Mouse (Mus musculus): Measurements from ENCODE around the gene Tmem104. TPM values are rescaled to one million over a fixed set of nuclear protein-coding genes. Genes with fewer than 3 reads are reported as not detected.

Gene Tmem104
- total and polyA plus RNA-seq, 3 experiments: 23.7 to 34.7 (median 27.9) TPM

- no peak for DNase-seq
Measured at GRCm38 (mm10) chr11:115166776-115167175, 20.5 kb upstream of the Tmem104 start.

- no peak for DNase-seq
Measured at GRCm38 (mm10) chr11:115167631-115168249, 19.5 kb upstream of the Tmem104 start.

DNA sequence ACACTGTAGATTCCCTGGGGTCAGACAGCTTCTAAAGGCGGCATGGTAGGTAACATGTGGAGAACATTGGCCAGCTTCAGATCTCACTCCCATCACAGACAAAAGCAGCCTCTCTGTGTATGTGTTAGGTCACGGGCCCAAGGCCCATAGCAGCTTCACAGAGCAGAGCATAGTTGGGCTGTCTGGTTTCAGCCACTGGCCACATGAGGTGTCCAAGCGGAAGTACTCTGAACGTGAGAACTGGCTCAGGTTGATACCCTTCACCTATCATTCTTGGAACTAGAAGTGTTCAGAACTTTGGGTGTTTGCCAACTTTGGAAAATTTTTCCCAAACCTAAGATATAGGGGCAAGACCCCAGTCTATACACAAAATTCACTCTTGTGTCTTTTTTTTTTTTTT, 17.9 kb upstream of the Tmem104 start:
- DNase-seq: no peak

DNA sequence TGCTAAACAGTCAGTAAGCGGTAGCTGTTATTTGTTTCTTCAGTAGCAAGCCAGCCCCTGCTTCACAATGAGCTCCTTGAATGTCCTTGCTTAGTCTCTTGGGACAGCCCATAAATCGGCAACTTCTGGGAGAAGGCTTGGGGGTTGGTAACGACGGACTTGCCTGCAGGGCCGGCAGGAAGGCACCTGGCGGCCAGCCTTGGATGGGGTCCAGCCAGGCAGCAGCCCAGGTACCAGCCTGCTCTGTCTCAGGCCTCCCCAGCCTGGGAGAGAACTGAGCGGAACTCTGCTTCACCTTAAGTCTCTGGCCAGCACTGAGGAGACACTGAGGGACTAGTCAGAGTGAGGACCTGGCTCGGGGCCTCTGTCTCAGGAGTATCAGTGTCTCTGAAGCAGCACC, 16.2 kb upstream of the Tmem104 start:
- no peak for DNase-seq

DNA sequence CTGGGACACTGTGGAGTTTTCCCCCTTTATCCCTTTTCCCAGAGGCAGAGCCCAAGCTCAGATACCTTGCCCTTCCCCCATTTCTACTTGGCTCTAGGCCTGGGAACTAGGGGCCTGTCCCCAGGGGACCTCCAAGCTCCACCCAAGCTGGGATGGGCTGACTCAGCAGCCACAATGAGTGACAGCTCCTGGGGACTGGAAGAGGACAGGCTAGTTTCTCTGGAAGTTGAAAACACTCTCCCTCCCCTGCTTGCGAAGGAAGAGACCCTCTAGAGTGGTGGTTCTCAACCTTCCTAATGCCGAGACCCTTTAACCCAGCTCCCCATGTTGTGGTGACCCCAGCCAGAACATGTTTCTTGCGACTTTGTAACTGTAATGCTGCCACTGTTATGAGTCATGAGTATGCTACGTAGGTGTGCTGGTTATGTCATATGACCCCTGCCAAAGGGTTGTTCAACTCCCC, 14.4 kb upstream of the Tmem104 start:
- peak; percentile 58 for DNase-seq

GRCm38 (mm10) chr11:115173549-115174339, 13.5 kb upstream of the Tmem104 start:
- no peak for DNase-seq

DNA sequence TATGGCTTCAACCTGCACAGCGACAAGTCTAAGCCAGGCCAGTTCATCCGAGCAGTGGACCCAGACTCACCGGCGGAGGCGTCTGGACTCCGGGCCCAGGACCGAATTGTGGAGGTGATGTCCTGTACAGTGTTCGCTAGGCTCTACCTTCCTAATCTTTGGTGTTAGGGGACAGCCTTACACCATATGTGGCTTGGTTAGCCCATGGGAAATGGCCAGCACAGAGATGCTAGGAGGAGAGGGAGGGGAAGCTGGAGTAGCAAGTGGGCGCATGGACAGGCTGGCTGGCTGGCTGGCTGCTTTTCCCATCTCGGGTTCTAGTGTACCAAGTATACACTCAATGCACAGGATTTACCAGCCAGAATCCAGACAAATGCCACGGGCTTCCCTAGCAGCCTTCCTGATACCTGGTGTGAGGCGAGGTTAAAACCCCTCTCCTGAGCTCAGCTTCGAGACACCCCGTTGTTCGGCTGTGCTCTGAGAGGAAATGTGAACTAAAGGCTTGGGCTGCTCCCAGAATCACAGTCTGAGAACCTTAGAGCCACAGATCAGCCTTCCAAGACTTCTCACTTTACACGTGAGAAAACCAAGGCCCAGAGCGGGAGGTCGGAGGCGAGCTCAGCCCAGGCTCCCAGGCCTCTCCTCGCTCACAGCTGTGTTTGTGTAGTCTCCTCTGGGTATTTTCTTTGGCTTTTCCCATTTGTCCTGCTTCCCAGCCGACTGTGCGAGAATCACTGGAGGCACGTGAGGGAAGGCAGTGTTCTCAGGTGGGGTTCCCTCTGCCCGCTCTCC, 10.7 kb upstream of the Tmem104 start:
- DNase-seq: no peak

DNA sequence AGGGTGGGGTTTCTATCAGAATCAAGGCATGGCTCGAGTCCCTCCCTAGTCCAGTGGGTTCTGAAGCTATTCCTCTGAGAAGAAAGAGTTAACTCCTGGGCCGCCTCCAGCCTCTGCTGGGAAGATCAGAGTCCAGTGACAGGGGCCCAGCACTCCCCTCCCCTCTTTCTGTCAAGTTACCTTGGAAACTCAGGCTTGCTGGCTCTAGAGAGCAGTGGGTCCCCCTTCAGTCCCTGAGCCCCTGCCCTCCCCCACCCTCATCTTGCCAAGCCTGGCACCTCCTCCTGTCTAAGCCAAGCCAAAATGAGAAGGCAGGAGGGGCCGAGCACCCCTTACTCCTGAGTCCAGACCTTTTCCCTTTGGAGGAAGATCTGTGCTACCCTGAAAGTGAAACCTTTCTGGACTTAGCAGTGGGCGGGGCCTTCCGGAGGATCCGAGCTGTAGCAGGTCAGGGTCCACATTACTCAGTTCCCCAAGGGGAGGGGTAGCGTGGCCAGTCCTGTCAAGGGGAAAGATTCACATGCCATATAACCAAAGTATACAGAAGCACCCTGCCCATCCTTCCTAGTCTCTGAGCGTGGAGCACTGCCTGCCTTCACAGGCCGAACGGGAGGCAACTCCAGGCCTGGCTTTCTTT, 9.6 kb upstream of the Tmem104 start:
- DNase-seq: peak; percentile 72

DNA sequence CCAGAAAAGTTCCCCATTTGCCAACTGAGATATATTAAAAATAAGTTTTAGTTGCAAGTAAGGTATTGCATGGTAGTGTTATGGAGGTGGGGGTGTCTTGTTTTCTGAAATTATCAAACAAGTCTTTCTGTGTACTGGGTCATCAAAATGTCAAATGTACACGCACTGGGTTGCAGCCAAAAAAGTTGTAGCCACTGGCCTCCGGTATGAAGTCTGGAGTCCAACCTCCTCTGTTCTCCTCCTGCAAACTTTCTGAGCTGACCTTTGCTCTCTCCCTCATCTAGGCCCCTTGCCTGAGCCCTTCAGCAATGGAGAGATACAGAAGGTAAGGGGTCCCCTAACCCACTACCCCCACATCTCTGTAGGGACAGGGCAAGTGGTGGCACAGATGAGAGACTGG, 8.5 kb upstream of the Tmem104 start:
- no peak for DNase-seq

- DNase-seq: no peak
Measured at GRCm38 (mm10) chr11:115179191-115179590, 8.1 kb upstream of the Tmem104 start.

GRCm38 (mm10) chr11:115179881-115180280, 7.4 kb upstream of the Tmem104 start:
- DNase-seq: peak; percentile 62

GRCm38 (mm10) chr11:115181913-115182638, 5.2 kb upstream of the Tmem104 start:
- peak; percentile 83 for DNase-seq

- DNase-seq: no peak
Measured at GRCm38 (mm10) chr11:115184973-115185372, 2.3 kb upstream of the Tmem104 start.

GRCm38 (mm10) chr11:115187693-115188092, 406 bp downstream of the Tmem104 start, which contains the start of gene Nat9:
TSS of gene Nat9 (minus strand) at chr11:115187859.
- no peak for DNase-seq

DNA sequence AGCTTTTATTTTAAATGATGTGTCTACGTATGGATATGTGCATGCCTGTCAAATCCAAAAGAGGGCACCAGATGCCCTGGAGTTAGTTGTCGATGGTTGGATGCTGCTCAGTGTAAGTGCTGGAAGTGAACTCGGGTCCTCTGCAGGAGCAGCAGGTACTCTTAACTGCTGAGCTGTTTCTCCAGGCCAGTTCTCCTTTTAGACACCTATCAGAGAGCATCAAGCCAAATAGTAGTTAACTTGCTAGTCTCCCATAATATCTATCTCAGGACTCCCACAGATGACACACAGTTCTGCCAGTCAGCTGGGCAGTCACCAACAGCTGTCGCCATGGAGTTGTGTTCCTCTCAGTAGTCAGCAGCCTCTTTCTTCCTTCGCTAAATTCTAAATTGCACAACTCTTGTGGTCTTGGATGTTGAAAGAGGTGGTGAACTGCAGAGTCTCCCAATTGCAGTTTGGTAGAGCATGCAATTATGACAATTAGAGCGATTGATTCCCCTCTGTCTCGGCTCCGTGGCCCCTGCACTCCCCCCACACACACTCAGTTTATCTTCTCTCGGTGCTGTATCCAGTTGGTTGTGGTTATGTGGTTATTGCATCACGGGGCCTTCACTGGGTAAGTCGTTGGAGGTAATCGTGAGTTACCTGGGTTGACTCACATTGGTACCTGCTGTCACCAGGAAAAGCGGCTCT, 1.4 kb downstream of the Tmem104 start:
- DNase-seq: no peak

DNA sequence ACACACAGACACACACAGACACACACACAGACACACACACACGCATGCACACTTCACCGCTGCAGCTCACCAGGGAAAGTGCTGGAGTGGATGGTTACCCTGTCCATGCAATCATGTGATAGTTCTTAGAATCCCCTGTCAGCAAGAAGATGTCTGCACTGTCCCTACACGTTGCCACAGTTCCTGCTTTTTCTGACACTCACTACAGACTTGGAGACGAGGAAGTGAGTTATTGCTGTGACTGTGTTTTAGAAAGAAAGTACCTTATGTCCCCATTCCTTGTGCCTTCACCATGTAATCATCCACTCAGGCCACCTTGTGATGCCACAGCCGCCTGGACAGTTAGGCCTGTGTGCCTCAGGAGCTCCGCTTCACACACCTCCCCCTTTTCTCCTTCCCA, 2.0 kb downstream of the Tmem104 start:
- DNase-seq: no peak

- peak; percentile 60 for DNase-seq
Measured at GRCm38 (mm10) chr11:115192180-115192579, 4.9 kb downstream of the Tmem104 start.

- no peak for DNase-seq
Measured at GRCm38 (mm10) chr11:115194693-115195092, 7.4 kb downstream of the Tmem104 start.

- no peak for DNase-seq
Measured at GRCm38 (mm10) chr11:115195933-115196332, 8.6 kb downstream of the Tmem104 start.

- no peak for DNase-seq
Measured at GRCm38 (mm10) chr11:115197558-115197957, 10.3 kb downstream of the Tmem104 start.

DNA sequence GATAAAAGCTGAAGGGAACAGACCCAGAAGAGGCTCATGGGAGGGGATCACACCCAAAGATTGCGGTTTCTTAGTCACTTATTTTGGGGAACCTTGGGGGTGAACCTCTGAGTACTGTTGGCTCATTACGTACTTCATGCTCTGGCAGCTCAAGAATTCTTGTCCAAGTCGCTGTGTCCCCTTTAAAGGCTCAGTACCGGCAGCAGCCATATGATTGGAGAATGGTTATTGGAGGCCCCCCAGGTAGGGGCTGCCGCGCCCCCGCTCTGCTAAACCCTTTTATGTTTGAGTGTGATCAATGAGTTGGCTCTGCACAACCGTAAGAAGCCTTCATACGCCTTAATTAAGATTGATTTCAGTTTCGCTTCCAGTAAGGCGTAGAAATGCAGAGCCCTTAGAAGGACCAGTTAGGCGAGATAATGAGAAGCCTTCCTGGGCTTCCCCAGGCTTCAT, 11.7 kb downstream of the Tmem104 start:
- DNase-seq: no peak
